Mouse (Mus musculus): Measurements from ENCODE around the gene Rerg. TPM values are rescaled to one million over a fixed set of nuclear protein-coding genes. Genes with fewer than 3 reads are reported as not detected.
A peak's percentile ranks its signal among the peaks of the same experiment; 100 is the strongest.

Gene Rerg
- polyA plus RNA-seq, 1 experiment: 9.2 TPM

DNA sequence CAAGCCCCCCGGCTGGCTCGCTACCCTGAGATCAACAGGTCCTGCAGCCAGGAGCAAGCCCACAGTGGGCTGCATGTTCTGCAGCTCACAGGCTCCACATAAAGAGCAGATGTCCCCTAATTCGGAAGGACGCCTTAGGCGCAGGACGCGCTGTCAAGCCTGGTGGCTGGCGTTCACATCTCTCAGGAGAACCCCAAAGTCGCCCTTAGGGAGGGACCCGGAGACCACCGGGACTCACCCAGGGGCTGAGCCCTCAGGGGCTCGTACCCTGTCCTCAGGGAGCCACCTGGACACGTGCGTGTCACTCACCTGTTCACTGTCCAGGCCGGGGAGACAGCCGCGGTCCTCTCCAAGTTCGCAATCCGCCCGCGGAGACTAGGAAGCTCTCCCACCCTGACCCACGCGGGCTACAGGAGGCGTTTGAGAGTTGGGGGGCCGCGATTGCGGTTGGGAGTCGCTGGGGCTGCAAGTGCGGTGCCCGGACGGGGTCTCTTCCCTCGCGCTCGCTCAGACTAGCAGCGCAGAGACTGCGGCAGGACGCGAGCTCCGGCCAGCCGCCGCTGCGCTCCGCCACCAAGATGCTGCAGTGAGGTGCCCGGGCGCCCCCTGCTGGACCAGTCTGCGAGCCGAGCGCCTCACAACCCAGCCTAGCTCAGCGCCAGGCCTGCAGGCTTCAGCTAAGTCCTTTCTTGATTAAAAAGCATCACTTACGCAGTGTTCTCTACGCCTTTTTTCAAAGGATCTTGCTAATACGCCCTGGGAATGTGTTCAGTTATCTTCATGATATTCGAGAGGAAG lies 927 bp downstream of the Rerg start:
- peak overlapping the region; percentile 73 for H3K4me3 ChIP-seq (replicated peaks; ENCODE audit: extremely low read depth, low read depth, low read length)
- 3% methylated on average over 53 of the region's 53 CpGs for WGBS
- peak; percentile 53 for TF ChIP-seq CTCF (IDR thresholded peaks at IDR 0.05; ENCODE audit: insufficient read depth, low read length)
- TF ChIP-seq POLR2A (IDR thresholded peaks at IDR 0.05; ENCODE audit: borderline replicate concordance, extremely low read depth, low read depth, low read length): no peak
- 0 out of 2 replicates have a peak, but pooled peaks cover 4% of the 10 kb centered on the region for H3K4me1 ChIP-seq (ENCODE audit: control insufficient read depth, insufficient read depth, low read length)
- peak; percentile 91 for DNase-seq

DNA sequence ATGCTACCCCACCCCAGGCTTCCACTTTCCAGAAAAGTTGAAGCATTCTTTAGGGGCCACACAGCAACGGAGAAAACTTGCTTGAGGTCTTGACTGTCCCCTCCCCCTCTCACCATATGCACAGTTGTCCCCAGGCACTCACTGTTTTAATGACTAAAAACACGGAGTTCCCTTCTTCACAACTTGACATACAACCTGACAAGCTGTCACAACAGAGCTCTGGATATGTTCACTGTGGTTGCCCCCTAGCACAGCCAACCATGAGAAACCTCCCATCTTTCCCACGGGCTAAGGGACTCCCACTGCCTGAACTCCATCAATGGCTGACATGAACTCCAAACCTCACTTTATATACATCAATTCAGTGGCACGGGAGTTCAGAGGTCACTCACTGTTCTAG lies 3.5 kb downstream of the Rerg start:
- TF ChIP-seq CTCF (IDR thresholded peaks at IDR 0.05; ENCODE audit: insufficient read depth, low read length) (no peak), POLR2A (IDR thresholded peaks at IDR 0.05; ENCODE audit: borderline replicate concordance, extremely low read depth, low read depth, low read length) (no peak)
- 56% methylated on average over 4 of the region's 4 CpGs for WGBS
- Histone ChIP-seq H3K4me1 (ENCODE audit: control insufficient read depth, insufficient read depth, low read length) (0 out of 2 replicates have a peak, but pooled peaks cover 4% of the 10 kb centered on the region), H3K4me3 (replicated peaks; ENCODE audit: extremely low read depth, low read depth, low read length) (no peak overlapping the region)
- no peak for DNase-seq

DNA sequence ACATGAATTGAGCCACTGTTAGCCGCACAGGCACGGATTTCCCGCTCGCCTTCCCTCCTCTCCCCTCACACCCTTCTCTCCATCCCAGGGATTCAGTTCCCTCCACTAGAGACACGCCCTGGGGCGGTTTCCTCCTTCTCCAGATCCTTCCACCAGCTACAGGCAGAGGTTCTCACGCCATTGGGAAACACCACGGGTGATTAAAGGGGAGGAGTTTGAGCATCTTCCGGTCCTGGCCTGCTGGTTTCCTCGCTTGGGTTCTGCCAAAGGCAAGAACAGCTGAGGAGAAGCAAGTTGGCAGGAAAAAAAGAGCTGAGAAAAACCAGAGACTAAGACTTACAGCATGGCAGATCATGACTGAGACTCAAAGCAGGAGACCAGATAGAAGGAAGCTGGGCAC lies 6.7 kb downstream of the Rerg start:
- no peak for DNase-seq
- Histone ChIP-seq H3K4me1 (ENCODE audit: control insufficient read depth, insufficient read depth, low read length) (no peaks in the 10 kb centered on the region), H3K4me3 (replicated peaks; ENCODE audit: extremely low read depth, low read depth, low read length) (no peak overlapping the region)
- TF ChIP-seq POLR2A (IDR thresholded peaks at IDR 0.05; ENCODE audit: borderline replicate concordance, extremely low read depth, low read depth, low read length) (no peak), CTCF (IDR thresholded peaks at IDR 0.05; ENCODE audit: insufficient read depth, low read length) (no peak)
- WGBS: 62% methylated on average over 10 of the region's 10 CpGs

DNA sequence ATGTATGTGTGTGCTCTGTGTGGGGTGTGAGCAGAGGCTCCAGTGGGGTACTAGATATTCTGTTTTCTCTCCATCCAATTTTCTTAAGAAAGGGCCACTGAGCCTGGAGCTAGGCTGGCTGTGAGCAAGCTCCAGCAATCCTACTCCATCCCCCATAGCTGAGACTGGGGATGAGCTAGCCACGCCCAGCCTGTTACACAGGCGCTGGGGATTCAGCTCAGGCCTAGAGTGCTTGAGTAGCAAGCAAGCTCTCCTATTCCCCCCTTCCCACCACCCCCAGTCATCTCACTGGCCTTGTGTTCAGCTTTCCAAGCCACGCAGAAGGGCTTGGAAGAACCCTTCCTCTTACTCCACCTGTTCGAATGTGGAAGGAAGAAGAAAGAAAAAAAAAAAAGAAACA lies 7.2 kb downstream of the Rerg start:
- 91% methylated on average over 4 of the region's 4 CpGs for WGBS
- Histone ChIP-seq H3K4me1 (ENCODE audit: control insufficient read depth, insufficient read depth, low read length) (no peaks in the 10 kb centered on the region), H3K4me3 (replicated peaks; ENCODE audit: extremely low read depth, low read depth, low read length) (no peak overlapping the region)
- no peak for DNase-seq
- TF ChIP-seq POLR2A (IDR thresholded peaks at IDR 0.05; ENCODE audit: borderline replicate concordance, extremely low read depth, low read depth, low read length) (no peak), CTCF (IDR thresholded peaks at IDR 0.05; ENCODE audit: insufficient read depth, low read length) (no peak)

DNA sequence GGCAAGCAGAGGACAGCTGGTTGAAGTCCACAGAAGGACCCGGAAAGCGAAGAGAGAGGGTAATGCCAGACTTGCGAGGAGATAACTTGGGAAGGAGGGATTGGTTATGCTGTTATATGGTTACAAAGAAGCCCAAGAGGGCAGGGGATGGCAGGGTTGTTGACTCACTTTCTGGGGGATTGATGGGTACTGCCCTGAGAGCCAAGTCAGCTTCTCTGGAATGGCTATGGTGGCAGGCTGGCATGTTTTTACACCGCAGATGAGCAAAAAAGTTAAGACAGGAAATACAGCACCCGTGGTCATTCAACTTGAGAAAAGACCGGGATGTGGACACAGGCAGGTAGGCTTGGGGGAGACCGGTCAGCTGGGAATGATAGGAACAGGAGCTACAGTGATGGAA lies 7.8 kb downstream of the Rerg start:
- H3K4me3 ChIP-seq (replicated peaks; ENCODE audit: extremely low read depth, low read depth, low read length): no peak overlapping the region
- WGBS: 90% methylated on average over 7 of the region's 7 CpGs
- TF ChIP-seq CTCF (IDR thresholded peaks at IDR 0.05; ENCODE audit: insufficient read depth, low read length): no peak
- no peak for TF ChIP-seq POLR2A (IDR thresholded peaks at IDR 0.05; ENCODE audit: borderline replicate concordance, extremely low read depth, low read depth, low read length)
- H3K4me1 ChIP-seq (ENCODE audit: control insufficient read depth, insufficient read depth, low read length): no peaks in the 10 kb centered on the region
- DNase-seq: no peak

DNA sequence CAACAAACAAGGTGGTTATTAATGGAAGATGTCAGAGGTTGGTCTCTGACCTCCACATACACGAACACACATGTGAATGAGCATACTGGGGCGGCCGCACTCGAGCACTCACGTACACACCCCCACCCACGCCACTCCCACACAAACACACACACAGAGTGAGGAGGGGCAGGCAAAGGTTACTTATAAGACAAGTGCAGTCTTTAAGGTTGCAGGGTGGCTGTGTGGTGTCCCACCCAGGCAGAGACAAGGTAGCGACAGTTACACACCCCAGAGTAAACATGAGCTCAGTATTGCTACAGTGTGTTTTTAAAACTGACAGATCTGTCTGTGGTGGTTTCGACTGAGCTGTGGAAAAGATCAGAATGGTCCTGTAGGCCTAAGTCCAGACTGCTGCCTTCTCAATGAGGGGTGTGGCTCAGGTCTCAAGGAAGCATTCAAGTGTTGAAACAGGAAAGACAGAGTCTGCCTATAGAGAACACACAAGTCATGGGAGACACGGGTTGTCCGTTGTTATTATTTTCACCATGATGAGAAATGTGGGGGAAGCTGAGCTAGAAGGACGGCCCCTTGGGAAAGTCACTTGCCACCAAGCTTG lies 8.7 kb downstream of the Rerg start:
- no peak for DNase-seq
- no peaks in the 10 kb centered on the region for H3K4me1 ChIP-seq (ENCODE audit: control insufficient read depth, insufficient read depth, low read length)
- H3K4me3 ChIP-seq (replicated peaks; ENCODE audit: extremely low read depth, low read depth, low read length): no peak overlapping the region
- no peak for TF ChIP-seq POLR2A (IDR thresholded peaks at IDR 0.05; ENCODE audit: borderline replicate concordance, extremely low read depth, low read depth, low read length)
- TF ChIP-seq CTCF (IDR thresholded peaks at IDR 0.05; ENCODE audit: insufficient read depth, low read length): no peak
- 65% methylated on average over 11 of the region's 11 CpGs for WGBS

DNA sequence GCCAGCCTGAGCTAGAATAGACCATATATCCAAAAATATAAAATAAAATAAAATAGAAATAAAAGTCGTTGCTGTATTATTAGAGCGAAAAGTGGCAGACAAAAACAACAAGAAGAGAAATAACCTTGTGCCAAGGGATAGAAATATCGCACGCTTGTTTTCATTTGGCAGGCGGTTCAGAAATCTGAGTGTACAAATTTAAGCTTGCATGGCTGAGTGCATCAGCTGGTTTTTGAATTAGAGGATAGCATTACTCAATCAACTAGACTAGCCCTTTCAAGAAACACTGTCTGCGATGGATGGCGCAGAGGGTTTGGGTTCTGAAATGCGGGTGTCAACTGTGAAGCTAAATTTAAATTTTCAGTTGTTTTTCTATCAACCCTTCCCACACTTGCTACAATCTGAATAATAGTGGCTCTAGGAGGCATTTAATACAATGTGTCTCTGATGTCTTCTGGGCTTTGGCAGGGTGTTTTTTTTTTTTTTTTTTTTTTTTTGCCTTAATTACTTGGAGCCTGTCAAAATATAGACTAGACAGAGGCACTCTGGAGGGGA lies 10.8 kb downstream of the Rerg start:
- H3K4me1 ChIP-seq (ENCODE audit: control insufficient read depth, insufficient read depth, low read length): no peaks in the 10 kb centered on the region
- DNase-seq: no peak
- TF ChIP-seq POLR2A (IDR thresholded peaks at IDR 0.05; ENCODE audit: borderline replicate concordance, extremely low read depth, low read depth, low read length) (no peak), CTCF (IDR thresholded peaks at IDR 0.05; ENCODE audit: insufficient read depth, low read length) (no peak)
- no peak overlapping the region for H3K4me3 ChIP-seq (replicated peaks; ENCODE audit: extremely low read depth, low read depth, low read length)
- WGBS: 80% methylated on average over 8 of the region's 8 CpGs

DNA sequence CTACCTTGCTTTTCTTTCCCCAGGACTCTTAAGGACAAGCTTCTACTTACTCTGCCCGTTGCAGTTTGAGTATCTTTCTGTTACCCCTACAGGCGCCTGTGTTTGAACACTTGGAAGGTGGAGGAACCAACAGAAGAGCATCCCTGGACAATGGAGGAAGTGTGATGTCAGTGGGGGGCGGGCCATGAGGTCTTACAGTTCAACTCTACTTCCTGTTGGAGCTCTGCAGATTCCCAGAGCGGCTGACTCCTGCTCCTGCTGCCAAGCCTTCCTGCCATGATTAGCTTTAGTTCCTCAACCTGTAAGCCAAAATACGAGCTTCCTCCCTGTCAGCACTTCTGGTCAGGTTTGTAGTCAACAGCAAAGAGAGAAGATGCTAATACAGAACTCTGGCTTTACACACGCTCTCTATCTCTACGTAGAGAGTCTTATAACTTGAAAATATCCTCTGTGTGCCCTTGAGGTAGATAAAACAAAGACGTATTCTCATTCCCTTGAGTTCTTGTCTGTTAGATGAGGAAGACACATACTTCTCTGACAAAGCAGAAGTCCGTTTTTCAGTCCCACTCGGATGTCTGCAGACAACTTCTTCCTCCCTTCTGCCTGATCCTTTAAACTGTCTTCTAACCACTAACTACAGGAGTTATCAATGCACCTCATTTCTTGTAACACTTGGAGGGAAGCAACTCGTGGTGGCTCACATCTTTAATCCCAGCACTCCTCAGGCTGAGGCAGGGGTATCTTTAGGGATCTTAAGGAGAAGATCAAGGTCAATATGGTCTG lies 13.7 kb downstream of the Rerg start:
- Histone ChIP-seq H3K4me1 (ENCODE audit: control insufficient read depth, insufficient read depth, low read length) (no peaks in the 10 kb centered on the region), H3K4me3 (replicated peaks; ENCODE audit: extremely low read depth, low read depth, low read length) (no peak overlapping the region)
- TF ChIP-seq CTCF (IDR thresholded peaks at IDR 0.05; ENCODE audit: insufficient read depth, low read length) (no peak), POLR2A (IDR thresholded peaks at IDR 0.05; ENCODE audit: borderline replicate concordance, extremely low read depth, low read depth, low read length) (no peak)
- WGBS: 44% methylated on average over 11 of the region's 11 CpGs
- DNase-seq: no peak
